Mouse (Mus musculus): ENCODE data around the gene Nol11. TPM values are rescaled to one million over a fixed set of nuclear protein-coding genes. Genes with fewer than 3 reads are reported as not detected.

The Nol11 gene
- polyA plus RNA-seq, 1 experiment = 1.5 TPM

DNA sequence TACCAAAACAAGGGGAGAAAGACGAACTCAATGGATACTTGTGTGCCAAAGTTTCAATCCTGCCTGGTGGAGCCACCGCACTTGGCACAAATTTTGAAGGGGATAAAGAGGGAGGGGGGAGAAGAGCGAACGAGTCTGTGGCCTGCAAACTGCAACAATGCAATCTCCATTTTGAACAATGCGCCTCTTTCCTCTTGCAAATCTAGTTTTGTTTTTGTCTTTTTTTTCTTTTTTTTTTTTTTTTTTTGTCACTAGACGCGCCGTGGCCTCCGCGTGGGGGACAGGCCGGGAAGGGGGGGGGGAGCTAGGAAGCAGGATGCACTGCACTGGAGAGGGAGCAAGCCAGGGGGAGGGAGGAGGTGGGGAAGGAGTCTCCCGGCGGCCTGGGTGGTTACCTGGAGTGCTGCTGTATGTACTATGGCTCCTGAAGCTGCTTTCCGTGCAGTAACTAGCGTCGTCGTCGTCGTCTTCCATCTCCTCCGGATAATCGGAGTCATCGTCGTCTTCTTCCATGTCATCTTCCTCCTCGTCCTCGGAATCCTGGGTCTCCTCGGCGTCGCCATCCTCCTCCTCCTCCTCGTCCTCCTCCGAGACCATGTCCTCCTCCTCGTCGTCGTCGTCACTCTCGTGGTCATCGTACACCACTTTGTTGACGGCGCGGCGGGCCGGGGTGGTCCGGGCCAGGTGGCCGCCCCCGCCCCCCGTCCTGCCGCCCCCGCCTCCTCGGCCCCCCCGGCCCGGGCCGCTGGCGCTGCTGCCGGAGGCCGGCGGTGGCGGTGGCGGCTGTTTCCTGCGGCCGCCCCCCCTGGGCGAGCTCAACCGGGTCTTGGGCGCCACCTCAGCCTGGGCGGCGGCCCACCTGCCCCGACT, 58.1 kb downstream of the Nol11 start:
- no peak for TF ChIP-seq GATA1 (IDR thresholded peaks at IDR 0.05; ENCODE audit: low read length)

DNA sequence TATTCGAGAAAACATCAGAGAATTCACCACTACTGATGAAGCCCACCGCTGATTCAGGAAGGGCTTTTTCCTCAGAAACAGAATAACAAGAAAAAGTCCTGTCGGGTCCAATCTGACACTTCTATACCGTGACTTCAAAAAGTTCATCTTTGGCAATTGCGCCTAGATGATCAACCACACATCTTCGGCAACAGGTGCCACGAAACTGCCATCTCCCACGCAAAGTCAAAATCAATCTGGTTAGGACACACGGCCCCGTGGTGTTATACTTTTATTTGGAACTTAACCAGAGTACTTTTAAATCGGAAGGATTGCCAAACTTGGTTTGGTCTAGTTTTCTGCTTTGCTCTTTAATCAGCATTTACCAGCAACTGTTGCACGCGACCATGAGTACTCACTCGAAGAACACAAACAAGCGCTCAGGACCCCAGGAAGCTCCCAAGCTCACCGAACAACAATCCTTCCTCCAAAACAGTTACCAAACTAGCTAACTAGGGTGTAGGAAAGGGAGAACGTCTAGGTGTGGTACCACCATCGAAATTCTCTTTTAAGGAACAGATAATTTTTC, 58.9 kb downstream of the Nol11 start:
- TF ChIP-seq GATA1 (IDR thresholded peaks at IDR 0.05; ENCODE audit: low read length) = no peak

- no peak for TF ChIP-seq GATA1 (IDR thresholded peaks at IDR 0.05; ENCODE audit: low read length)
Observed at GRCm38 (mm10) chr11:107129641-107130040, 59.5 kb downstream of the Nol11 start.

DNA sequence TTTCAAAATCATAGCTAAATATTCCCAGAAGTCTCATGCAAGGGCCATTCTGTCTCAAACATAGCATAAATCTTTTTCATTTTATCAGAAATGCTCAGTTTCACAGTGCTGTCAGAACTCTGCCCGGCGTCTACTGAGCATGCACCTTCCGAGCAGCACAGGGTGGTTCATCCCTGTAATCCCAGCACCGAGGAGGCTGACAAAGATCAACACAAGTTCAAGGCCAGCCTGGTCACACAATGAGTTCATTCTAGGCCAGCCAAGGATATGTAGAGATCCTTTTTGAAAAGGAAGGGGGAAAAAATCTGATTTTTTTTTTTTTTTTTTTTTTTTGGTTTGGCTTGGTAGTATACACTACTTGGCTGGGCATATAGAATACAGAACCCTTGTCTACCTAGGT, 64.2 kb downstream of the Nol11 start:
- no peak for TF ChIP-seq GATA1 (IDR thresholded peaks at IDR 0.05; ENCODE audit: low read length)

DNA sequence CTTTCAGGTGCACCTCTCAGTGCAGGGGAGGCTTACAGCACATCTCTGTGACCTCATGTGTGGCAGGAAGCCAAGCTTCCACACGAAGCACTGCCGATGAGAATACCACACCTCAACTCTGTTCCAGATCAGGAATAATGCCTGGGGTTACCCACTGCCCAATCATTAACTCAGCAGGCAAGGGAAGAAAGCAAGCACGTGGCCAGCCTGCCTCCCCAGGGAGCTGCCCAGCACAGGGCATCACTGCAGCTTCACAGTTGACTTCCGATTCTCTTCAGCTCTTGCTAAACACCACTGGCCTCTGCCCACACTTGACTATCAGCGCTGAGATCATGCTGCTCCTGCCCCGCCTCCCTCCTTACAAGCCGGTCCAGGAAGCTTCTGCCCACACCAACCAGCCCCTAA, 64.9 kb downstream of the Nol11 start:
- TF ChIP-seq GATA1 (IDR thresholded peaks at IDR 0.05; ENCODE audit: low read length) = no peak

DNA sequence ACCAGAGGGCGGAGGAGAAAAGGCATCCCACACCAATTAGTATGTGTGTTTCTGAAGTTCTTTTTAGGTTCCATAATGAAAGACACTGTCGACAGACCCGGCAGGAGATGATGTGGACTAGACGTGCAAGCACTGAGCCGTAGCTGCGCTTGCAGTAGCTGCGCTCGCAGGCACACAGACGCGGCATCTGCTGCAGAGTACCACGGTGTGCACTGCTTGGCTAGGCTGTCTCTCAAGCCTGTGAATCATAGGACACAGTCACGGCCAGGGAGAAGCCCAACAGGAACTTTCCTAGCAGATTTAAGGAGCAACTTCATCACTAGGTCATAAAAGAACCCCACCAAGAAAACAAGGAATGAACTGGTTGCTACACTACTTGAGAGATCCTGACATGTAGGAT, 71.4 kb downstream of the Nol11 start:
- no peak for TF ChIP-seq GATA1 (IDR thresholded peaks at IDR 0.05; ENCODE audit: low read length)

Other genes starting within 250 kb of the Nol11 start
- gene Kpna2, start 189.8 kb downstream of the Nol11 start, polyA plus RNA-seq (2012) = 10.4 TPM in 2 replicates
- 0.44 and 0.45 TPM in 2 replicates for gene 1810010H24Rik, start 163.7 kb downstream of the Nol11 start, polyA plus RNA-seq (2012)
- gene Bptf, start 57.3 kb downstream of the Nol11 start, polyA plus RNA-seq (2012) = 105 and 110 TPM in 2 replicates

Data from G1E-ER4 (cell line).